Comparison of ENCODE assay signal across 22 mouse cellular contexts in the genomic region with DNA sequence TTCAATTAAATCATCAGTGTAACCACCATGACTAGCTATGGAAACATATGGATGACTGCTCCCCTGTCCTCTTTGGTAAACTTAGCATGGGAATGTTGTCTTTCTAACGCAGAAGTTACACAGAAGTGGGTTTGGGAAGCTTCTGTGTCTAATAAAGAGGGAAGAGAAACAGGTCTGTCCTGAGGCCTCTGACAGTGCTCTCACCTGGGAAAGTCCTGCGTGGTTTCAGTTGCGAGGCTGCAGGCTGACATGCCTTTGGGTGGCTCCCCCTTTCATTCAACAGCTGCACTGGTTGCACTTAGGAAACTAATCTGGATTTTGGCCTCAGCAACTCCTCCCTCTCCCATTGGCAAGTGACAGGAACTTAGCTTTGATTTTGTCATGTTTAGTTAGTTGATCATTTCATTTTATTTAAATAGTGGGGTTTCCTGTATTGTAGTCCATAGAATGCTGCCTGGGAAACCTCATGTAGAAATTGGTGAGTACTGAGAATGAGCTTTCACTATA. TPM values are rescaled to one million over a fixed set of nuclear protein-coding genes. Genes with fewer than 3 reads are reported as not detected.
"Had no signal": no experiment of that assay in that cellular context is flagged by ENCODE, and none has a peak within 500 bp of the region (broad histone marks: within the 10 kb centered on the region; RNA-seq: fewer than 3 reads in every experiment).

No protein-coding gene starts in this region.

- H3K27ac ChIP-seq: hindbrain, embryonic 13.5 days; hindbrain, embryonic 15.5 days; hindbrain, postnatal 0 days; kidney, embryonic 15.5 days; kidney, postnatal 0 days; limb, embryonic 13.5 days; limb, embryonic 15.5 days; liver, embryonic 12.5 days; liver, embryonic 14.5 days had no signal

- H3K4me2 ChIP-seq: hindbrain, embryonic 13.5 days; hindbrain, embryonic 15.5 days; kidney, embryonic 15.5 days; limb, embryonic 13.5 days; limb, embryonic 15.5 days; liver, embryonic 12.5 days had no signal

- H3K9me3 ChIP-seq: heart, embryonic 12.5 days; hindbrain, embryonic 13.5 days; hindbrain, embryonic 15.5 days; kidney, embryonic 15.5 days; limb, embryonic 13.5 days; limb, embryonic 15.5 days; liver, embryonic 12.5 days had no signal

- DNase-seq: gastrocnemius, postnatal 14 days; gastrocnemius, postnatal 36 days; heart, postnatal 10 days; kidney, adult 11 months; kidney, adult 2 months; kidney, adult 9 months; kidney, postnatal 14 days; kidney, postnatal 36 days; layer of hippocampus, adult 9-11 months; layer of hippocampus, postnatal 36 days; left cerebral cortex, postnatal 4 days had no signal

- H3K4me3 ChIP-seq: heart, embryonic 12.5 days; hindbrain, embryonic 13.5 days; hindbrain, embryonic 15.5 days; kidney, embryonic 15.5 days; limb, embryonic 13.5 days; limb, embryonic 15.5 days; liver, embryonic 12.5 days had no signal

- H3K27me3 ChIP-seq: heart, embryonic 12.5 days; hindbrain, embryonic 13.5 days; hindbrain, embryonic 15.5 days; kidney, embryonic 15.5 days; limb, embryonic 13.5 days; limb, embryonic 15.5 days; liver, embryonic 12.5 days had no signal

- H3K9ac ChIP-seq: heart, embryonic 12.5 days; hindbrain, embryonic 13.5 days; hindbrain, embryonic 15.5 days; kidney, embryonic 15.5 days; limb, embryonic 13.5 days; limb, embryonic 15.5 days; liver, embryonic 12.5 days; liver, embryonic 14.5 days had no signal

RNA-seq across cellular contexts. Expression of a gene that starts 22.8 kb away (rescaled TPM):
- total RNA-seq: hematopoietic stem cell, adult 5-6 weeks had no signal
